Mouse (Mus musculus) spleen, adult 12 weeks (tissue): ENCODE measurements around the gene Wipf1.
"Not testable (repeated sequence)": the region's sequence is repeated elsewhere in the genome, so short reads cannot be mapped to it uniquely, and the experiment has no call there.

Source experiments
- DNase-seq: peaks from one replicate; pipeline ENCODE4 v3.0.0; 2022; ENCODE audit warnings: low spot score

Wipf1 gene

GRCm38 (mm10) chr2:73507886-73508285, 21.6 kb downstream of the Wipf1 start:
- DNase-seq, result no peak

GRCm38 (mm10) chr2:73506337-73506736, 23.2 kb downstream of the Wipf1 start:
- not testable (repeated sequence) for DNase-seq

GRCm38 (mm10) chr2:73502863-73503429, 26.6 kb downstream of the Wipf1 start:
- DNase-seq, result peak; percentile 34

GRCm38 (mm10) chr2:73500864-73501263, 28.7 kb downstream of the Wipf1 start:
- no peak for DNase-seq

- DNase-seq, result no peak
These were observed 31.2 kb downstream of the Wipf1 start for GRCm38 (mm10) chr2:73498322-73498721.

- no peak for DNase-seq
These were observed 32.0 kb downstream of the Wipf1 start for GRCm38 (mm10) chr2:73497572-73497971.

- no peak for DNase-seq
These were observed 32.6 kb downstream of the Wipf1 start for GRCm38 (mm10) chr2:73496944-73497343.

- no peak for DNase-seq
These were observed 33.2 kb downstream of the Wipf1 start for GRCm38 (mm10) chr2:73496329-73496685.

- peak; percentile 46 for DNase-seq
These were observed 33.8 kb downstream of the Wipf1 start for GRCm38 (mm10) chr2:73495617-73496328.

GRCm38 (mm10) chr2:73493517-73493916, 36.0 kb downstream of the Wipf1 start:
- no peak for DNase-seq

- DNase-seq, result peak; percentile 51
These were observed 37.9 kb downstream of the Wipf1 start for GRCm38 (mm10) chr2:73491442-73492241.

GRCm38 (mm10) chr2:73490466-73490865, 39.1 kb downstream of the Wipf1 start:
- no peak for DNase-seq

- peak; percentile 28 for DNase-seq
These were observed 43.4 kb downstream of the Wipf1 start for GRCm38 (mm10) chr2:73486120-73486601.

- peak; percentile 61 for DNase-seq
These were observed 44.1 kb downstream of the Wipf1 start for GRCm38 (mm10) chr2:73485236-73486119.

GRCm38 (mm10) chr2:73484561-73485235, 44.8 kb downstream of the Wipf1 start:
- no peak for DNase-seq

- DNase-seq, result no peak
These were observed 50.7 kb downstream of the Wipf1 start for GRCm38 (mm10) chr2:73478805-73479204.

GRCm38 (mm10) chr2:73477501-73477900, 52.0 kb downstream of the Wipf1 start:
- DNase-seq, result no peak

- DNase-seq, result no peak
These were observed 54.0 kb downstream of the Wipf1 start for GRCm38 (mm10) chr2:73475519-73475918.

GRCm38 (mm10) chr2:73472130-73472529, 57.4 kb downstream of the Wipf1 start:
- no peak for DNase-seq

- DNase-seq, result no peak
These were observed 59.3 kb downstream of the Wipf1 start for GRCm38 (mm10) chr2:73470146-73470630.

- no peak for DNase-seq
These were observed 60.0 kb downstream of the Wipf1 start for GRCm38 (mm10) chr2:73469552-73469951.
